Mouse (Mus musculus) gastrocnemius, adult 2 months (tissue): Measurements from ENCODE around the gene Gfer. TPM values are rescaled to one million over a fixed set of nuclear protein-coding genes. Genes with fewer than 3 reads are reported as not detected.
"Not testable (repeated sequence)": the region's sequence is repeated elsewhere in the genome, so short reads cannot be mapped to it uniquely, and the experiment has no call there.

Experiments
- DNase-seq: peaks from one replicate; pipeline ENCODE4 v3.0.0; 2022
- H3K27ac ChIP-seq: fragments of 200-600 bp; 2 replicates; pipeline ENCODE4 v1.8.1; 2022; ENCODE audit warnings: mild to moderate bottlenecking
- H3K4me3 ChIP-seq: fragments of 200-600 bp; 2 replicates; pipeline ENCODE4 v1.8.1; 2022; ENCODE audit warnings: mild to moderate bottlenecking, moderate library complexity
- CTCF ChIP-seq: fragments of 200-600 bp; IDR thresholded peaks from 2 replicates; pipeline ENCODE4 v1.8.1; 2022; ENCODE audit warnings: antibody characterized with exemption, mild to moderate bottlenecking, moderate library complexity
- intact Hi-C: fragments of 180-260 bp; cut with DNase I; formaldehyde crosslinking; loops from one replicate; pipeline ENCODE4 v1.15.1; 2025
- total RNA-seq, 2 experiments: library from RNA; stranded (reverse); gene quantifications; 2 replicates each; pipeline ENCODE4 v1.2.3; 2021

Gfer gene
- total RNA-seq, 2 experiments from 2014 or later, result 32.8 to 37.5 TPM

DNA sequence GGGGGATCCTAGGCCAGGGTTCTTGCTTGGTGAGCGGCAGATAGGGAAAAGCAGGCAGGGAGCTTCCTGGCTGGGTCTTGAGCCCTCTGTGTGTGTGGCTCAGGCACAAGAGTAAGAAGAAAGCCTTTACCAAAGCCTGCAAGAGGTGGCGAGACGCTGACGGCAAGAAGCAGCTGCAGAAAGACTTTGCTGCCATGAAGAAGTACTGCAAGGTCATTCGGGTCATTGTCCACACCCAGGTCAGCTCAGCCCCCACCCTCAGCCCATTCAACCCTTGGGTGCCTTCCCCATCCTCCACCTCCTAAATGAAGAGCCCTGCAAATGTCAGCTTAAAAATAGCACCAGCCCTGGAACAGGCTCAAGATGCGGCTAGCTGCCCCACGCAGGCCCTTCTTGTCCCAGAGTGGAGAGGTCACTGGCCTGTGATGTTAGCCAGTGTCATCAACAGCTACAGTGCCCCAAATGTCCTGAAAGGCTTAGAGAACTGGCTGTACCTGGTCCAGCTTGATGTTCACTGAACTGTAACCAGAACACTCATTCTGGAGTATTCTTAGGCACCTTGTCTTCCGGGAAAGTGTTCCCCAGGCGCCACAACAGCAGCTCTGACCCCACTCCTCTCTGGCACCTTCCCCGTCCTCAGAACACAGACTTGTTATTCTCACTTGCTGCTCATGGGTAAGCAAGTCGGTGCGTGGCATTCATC, 36.4 kb upstream of the Gfer start:
- peak; percentile 91 for DNase-seq
- intact Hi-C loops, result no loop called here
- peak overlapping the region; percentile 98 for H3K27ac ChIP-seq

DNA sequence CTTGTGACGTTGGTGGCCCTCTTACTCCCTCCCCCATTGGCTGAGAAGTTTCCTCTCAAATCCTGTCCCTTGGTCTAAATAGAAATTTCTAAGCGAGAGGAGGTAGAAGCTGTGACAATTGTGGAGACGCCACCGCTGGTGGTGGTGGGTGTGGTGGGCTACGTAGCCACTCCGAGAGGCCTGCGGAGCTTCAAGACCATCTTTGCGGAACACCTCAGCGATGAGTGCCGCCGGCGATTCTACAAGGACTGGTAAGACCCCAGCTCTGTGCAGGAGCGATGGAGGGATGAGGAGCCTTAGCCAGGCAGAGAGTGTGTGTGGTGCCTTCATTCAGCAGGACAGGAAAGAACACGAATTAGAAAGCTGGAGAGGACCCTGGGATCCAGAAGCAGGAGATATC, 34.8 kb upstream of the Gfer start:
- intact Hi-C loops, result no loop called here
- Histone ChIP-seq H3K4me3 (peak overlapping the region; percentile 78), H3K27ac (peak overlapping the region; percentile 98)
- no peak for DNase-seq
- no peak for TF ChIP-seq CTCF

More for the DNA sequence above, 36.4 kb upstream of the Gfer start:
- H3K4me3 ChIP-seq, result peak overlapping the region; percentile 78
- TF ChIP-seq CTCF, result no peak

- peak; percentile 81 for DNase-seq
- TF ChIP-seq CTCF, result no peak
- intact Hi-C loops, result no loop called here
- Histone ChIP-seq H3K4me3 (peak overlapping the region; percentile 78), H3K27ac (peak overlapping the region; percentile 98)
Measured at GRCm38 (mm10) chr17:24729067-24729466, 33.1 kb upstream of the Gfer start.

- no peak for TF ChIP-seq CTCF
- peak overlapping the region; percentile 78 for H3K4me3 ChIP-seq
- intact Hi-C loops, result no loop called here
- peak; percentile 72 for DNase-seq
- peak overlapping the region; percentile 98 for H3K27ac ChIP-seq
Measured at GRCm38 (mm10) chr17:24728184-24728583, 32.2 kb upstream of the Gfer start.

DNA sequence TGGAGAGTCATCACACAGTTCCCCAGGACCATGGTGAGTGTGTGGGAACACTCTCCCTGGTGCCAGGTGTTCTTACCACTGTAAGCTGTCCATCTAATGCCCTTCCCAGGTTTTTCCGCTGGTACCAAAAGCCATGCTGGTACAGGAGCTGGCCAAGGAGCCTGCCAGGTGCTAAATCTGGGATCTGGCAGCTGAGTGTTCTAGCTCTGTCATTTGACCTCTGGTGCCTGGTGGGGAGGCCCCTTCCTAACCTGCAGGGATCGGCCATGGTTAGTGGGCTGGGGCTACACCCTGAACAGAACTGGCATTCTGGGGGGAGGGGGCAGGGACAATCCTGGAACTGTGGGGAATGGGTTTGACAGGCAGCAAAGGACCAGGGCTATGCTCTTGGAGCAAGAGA, 31.7 kb upstream of the Gfer start, which contains the start of gene Rpl3l:
Gene Rpl3l (plus strand): TSS at position 203 of the 400 bp plus-strand sequence.
- H3K4me3 ChIP-seq, result peak within 1 kb of the TSS; percentile 78
- H3K27ac ChIP-seq, result peak within 1 kb of the TSS; percentile 98
- intact Hi-C loops, result no loop called here
- no peak for TF ChIP-seq CTCF
- DNase-seq, result peak; percentile 90

DNA sequence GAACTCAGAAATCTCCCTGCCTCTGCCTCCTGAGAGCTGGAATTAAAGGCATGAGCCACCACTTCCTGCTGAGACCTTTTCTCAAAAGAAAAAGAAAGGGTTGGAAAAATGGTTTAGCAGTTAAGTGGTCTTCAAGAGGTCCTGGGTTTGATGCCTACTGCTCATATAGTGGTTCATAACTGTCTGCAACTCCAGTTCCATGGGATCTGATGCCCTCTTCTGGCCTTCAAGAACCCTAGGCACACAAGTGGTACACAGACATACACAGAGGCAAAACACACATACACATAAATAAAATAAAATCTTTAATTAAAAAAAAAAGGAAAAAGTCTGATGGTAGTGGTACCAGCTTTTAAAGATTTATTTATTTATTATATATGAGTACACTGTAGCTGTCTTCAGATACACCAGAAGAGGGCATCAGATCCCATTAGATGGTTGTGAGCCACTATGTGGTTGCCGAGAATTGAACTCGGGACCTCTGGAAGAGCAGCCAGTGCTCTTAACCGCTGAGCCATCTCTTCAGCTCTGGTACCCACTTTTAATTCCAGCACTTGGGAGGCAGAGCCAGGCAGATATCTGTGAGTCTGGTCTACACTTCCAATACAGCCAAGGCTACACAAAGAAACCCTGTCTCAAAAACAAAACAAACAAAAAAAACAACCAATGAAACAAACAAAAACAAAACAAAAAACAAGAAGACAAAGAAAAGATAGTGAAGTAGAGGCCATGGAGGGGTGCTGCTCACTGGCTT, 29.9 kb upstream of the Gfer start:
- TF ChIP-seq CTCF, result peak; percentile 35; the same call in 1 of the 2 replicates
- H3K4me3 ChIP-seq, result no peak overlapping the region
- no peak for DNase-seq
- intact Hi-C loops, result no loop called here
- peak overlapping the region; percentile 98 for H3K27ac ChIP-seq

DNA sequence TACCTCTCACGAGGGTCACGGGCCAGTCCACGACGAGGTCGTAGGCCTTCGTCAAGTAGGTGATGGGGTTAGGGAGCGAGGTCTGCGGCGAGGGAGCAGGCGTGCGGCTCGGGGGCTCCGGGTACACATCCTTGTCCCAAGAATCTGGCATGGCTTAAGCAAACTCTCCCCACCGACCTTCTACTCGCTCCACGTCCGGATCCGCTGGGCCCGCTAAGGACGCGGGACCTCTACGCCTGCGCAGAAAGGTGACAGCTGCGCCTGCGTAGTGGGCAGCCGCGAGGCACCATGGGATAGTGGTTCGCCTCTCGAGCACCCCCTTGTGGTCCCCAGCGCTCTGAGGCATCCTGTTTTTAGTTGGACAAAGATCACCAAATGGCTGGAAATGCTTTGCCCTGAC, 28.2 kb upstream of the Gfer start, which contains the start of gene Ndufb10:
Gene Ndufb10 (minus strand): TSS at position 295 of the 400 bp plus-strand sequence.
- peak; percentile 98 for DNase-seq
- Histone ChIP-seq H3K4me3 (peak within 1 kb of the TSS; percentile 98), H3K27ac (peak within 1 kb of the TSS; percentile 97)
- intact Hi-C loops, result no loop called here
- TF ChIP-seq CTCF, result peak; percentile 95

- Histone ChIP-seq H3K27ac (peak overlapping the region; percentile 97), H3K4me3 (peak overlapping the region; percentile 98)
- no peak for DNase-seq
- intact Hi-C loops, result no loop called here
- TF ChIP-seq CTCF, result no peak
Measured at GRCm38 (mm10) chr17:24723881-24724180, 27.9 kb upstream of the Gfer start.

DNA sequence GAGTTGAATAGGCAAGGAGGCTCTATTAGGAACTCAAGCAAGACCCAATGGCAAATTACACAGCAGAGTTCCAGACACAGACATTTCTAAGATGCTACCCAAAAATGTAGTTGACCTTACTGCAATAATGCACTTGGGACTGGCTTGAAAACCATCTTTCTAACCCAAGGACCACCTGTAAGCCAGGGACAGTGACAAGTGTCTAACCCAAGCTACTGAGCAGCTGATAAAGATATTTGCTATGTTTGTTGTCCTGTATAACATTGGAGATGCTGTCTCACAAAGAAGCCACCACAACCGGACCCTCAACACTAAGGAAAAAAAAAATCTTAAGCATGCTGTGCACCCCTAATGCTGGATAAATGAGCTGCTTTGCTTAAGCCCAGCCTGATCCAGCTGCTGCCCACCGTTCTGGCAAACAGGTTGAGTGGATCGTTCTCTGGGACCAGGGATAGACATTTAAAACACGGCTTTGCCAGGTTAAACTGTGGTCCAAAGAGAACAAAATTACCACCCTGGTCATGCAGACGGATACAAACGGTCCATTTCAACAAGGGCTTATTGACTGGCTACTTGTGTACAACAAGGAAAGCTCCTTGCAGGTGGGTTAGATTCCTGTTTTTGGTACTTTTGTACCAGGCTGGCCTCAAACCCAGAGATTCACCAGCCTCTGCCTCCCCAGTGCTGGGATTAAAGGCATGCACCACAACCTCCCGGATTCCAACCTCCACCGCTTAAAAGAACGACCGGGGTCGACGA, 27.3 kb upstream of the Gfer start:
- no peak for TF ChIP-seq CTCF
- peak overlapping the region; percentile 98 for H3K4me3 ChIP-seq
- no peak for DNase-seq
- intact Hi-C loops, result no loop called here
- peak overlapping the region; percentile 97 for H3K27ac ChIP-seq

- peak overlapping the region; percentile 51 for H3K27ac ChIP-seq
- intact Hi-C loops, result no loop called here
- H3K4me3 ChIP-seq, result peak overlapping the region; percentile 98
- no peak for DNase-seq
- no peak for TF ChIP-seq CTCF
Measured at GRCm38 (mm10) chr17:24722220-24722924, 26.4 kb upstream of the Gfer start.

DNA sequence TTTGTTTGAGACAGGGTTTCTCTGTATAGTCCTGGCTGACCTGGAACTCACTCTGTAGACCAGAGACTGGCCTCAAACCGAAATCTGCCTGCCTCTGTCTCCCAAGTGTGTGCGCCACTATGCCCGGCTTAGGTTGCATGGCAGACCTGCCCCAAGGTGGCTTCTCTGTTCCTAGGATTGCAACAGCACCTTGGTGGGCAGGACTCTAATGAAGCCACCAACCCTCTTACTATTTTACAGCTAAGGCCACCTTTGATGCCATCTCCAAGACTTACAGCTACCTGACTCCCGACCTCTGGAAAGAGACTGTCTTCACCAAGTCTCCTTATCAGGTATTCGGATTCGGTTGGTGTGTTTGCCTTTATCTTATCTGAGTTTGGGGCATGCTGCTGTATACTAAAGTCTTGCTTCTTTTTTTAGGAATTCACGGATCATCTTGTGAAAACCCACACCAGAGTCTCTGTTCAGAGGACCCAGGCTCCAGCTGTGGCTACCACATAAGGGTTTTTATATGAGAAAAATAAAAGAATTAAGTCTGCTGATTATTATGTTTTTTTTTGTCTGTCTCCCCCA, 25.5 kb upstream of the Gfer start:
- DNase-seq, intact Hi-C loops: not testable (repeated sequence)
- Histone ChIP-seq H3K4me3 (peak overlapping the region; percentile 98), H3K27ac (peak overlapping the region; percentile 51; the same call in 1 of the 2 replicates)

- intact Hi-C loops, DNase-seq: not testable (repeated sequence)
- Histone ChIP-seq H3K27ac (peak overlapping the region; percentile 98), H3K4me3 (peak overlapping the region; percentile 98)
Measured at GRCm38 (mm10) chr17:24720616-24721015, 24.7 kb upstream of the Gfer start.
